Mouse (Mus musculus) stomach, postnatal 0 days (tissue): ENCODE measurements around the gene Rfc3. TPM values are rescaled to one million over a fixed set of nuclear protein-coding genes. Genes with fewer than 3 reads are reported as not detected.

ENCODE experiments used
- ATAC-seq: fragments of 200-750 bp; cut with Nextera tagmentation; 2 replicates; pipeline ENCODE4 v1.8.0; 2017; ENCODE audit not compliant: low FRiP score, low TSS enrichment
- DNase-seq: peaks from one replicate; pipeline ENCODE4 v3.0.0-alpha.2; 2016; ENCODE audit warnings: low spot score
- H3K27ac ChIP-seq: fragments of 300-500 bp; sonication (generic); replicated peaks from 2 replicates; pipeline ENCODE4 v1.5.1; 2014; ENCODE audit warnings: mild to moderate bottlenecking, control low read depth
- H3K27me3 ChIP-seq: fragments of 300-500 bp; sonication (generic); 2 replicates; pipeline ENCODE4 v1.6.1; 2014; ENCODE audit warnings: low read length; ENCODE audit not compliant: control insufficient read depth, insufficient read depth
- H3K36me3 ChIP-seq: fragments of 300-500 bp; sonication (generic); 2 replicates; pipeline ENCODE4 v1.6.1; 2014; ENCODE audit warnings: low read length, mixed read lengths; ENCODE audit not compliant: control insufficient read depth, insufficient read depth
- H3K4me1 ChIP-seq: fragments of 300-500 bp; sonication (generic); replicated peaks from 2 replicates; pipeline ENCODE4 v1.6.1; 2014; ENCODE audit warnings: antibody characterized with exemption; ENCODE audit not compliant: control insufficient read depth, insufficient read depth
- H3K4me2 ChIP-seq: fragments of 300-500 bp; sonication (generic); replicated peaks from 2 replicates; pipeline ENCODE4 v1.6.1; 2014; ENCODE audit warnings: low read depth, mild to moderate bottlenecking, control low read depth, moderate library complexity
- H3K4me3 ChIP-seq: fragments of 300-500 bp; sonication (generic); 2 replicates; pipeline ENCODE4 v1.5.1; 2014; ENCODE audit warnings: low read depth, low read length, control low read depth
- H3K9ac ChIP-seq: fragments of 300-500 bp; sonication (generic); 2 replicates; pipeline ENCODE4 v1.6.1; 2014; ENCODE audit warnings: mild to moderate bottlenecking, low read length, control low read depth, mixed read lengths
- H3K9me3 ChIP-seq: fragments of 300-500 bp; sonication (generic); 2 replicates; pipeline ENCODE4 v1.6.1; 2016; ENCODE audit warnings: low read length; ENCODE audit not compliant: control insufficient read depth
- CTCF ChIP-seq: IDR thresholded peaks from 2 replicates; pipeline ENCODE4 v1.5.1; 2016; ENCODE audit warnings: antibody characterized with exemption, low read depth, mild to moderate bottlenecking, moderate library complexity
- EP300 ChIP-seq: optimal IDR thresholded peaks from 2 replicates; pipeline ENCODE3; 2016; ENCODE audit warnings: antibody characterized with exemption
- WGBS: fragments of 180-500 bp; shearing (Covaris S2); extraction: QIAGEN DNeasy Blood & Tissue Kit; methylation state at CpG from one replicate; pipeline ENCODE4 v1.1.7; 2014; 5-methylcytosine and 5-hydroxymethylcytosine counted together
- polyA plus RNA-seq: library from polyadenylated mRNA; unstranded; fragments of >200 nt; fragmentation: Nextera tagmentation; extraction: Ambion mirVana; gene quantifications from 2 replicates; pipeline ENCODE4 v1.2.1, GENCODE M21; 2015

Rfc3 gene
- polyA plus RNA-seq, 1 experiment from 2014 or later, result 44.8 TPM

DNA sequence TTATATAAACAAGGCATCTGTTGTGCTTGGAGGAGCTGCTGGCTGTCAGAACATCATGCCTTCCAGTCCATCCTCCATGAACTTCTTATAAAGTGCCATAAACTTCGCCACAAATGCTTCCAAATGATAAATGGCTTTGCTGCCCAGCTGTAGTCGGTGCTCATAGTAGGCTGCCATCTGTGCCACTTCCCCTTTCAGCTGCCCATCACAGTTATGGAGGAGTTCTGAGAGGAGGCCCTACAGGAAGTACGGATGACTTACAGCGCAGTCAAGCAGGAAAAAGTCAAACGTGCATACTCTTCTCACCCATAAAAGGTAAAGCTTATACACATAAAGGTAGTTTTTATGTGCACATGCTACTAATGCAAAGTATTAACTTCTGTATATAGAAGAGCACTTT, 8.2 kb downstream of the Rfc3 start:
- H3K9ac ChIP-seq, result no peak overlapping the region
- no peak for DNase-seq
- whole genome bisulfite sequencing, result 76% methylated on average over 5 of the region's 5 CpGs
- no peak overlapping the region for H3K4me3 ChIP-seq
- TF ChIP-seq CTCF (no peak), EP300 (no peak)
- H3K4me2 ChIP-seq, result no peak overlapping the region
- no peak overlapping the region for H3K27ac ChIP-seq
- no peaks in the 10 kb centered on the region for H3K9me3 ChIP-seq
- no peaks in the 10 kb centered on the region for H3K27me3 ChIP-seq
- H3K4me1 ChIP-seq, result no peaks in the 10 kb centered on the region
- no peak for ATAC-seq
- peaks cover 26% of the 10 kb centered on the region for H3K36me3 ChIP-seq

DNA sequence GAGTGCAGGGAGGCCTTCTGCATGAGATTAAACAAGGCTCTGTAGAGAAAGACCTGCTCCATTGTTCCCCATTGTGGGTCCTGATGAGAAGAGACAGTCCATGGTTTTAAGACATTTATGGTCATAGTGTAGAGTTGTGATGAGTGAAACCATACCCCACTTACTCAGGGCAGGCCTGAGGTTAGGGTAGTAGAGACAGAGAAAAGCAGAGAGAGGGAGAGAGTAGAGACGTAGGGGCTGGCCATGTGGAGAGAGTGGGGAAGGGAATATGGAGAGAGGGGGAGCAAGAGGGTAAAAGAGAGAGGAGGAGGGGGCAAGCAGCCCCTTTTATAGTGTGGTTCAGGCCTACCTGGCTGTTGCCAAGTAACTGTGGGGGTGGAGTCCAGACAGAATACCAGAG, 8.9 kb downstream of the Rfc3 start:
- ATAC-seq, result no peak
- H3K4me3 ChIP-seq, result no peak overlapping the region
- no peaks in the 10 kb centered on the region for H3K4me1 ChIP-seq
- no peaks in the 10 kb centered on the region for H3K27me3 ChIP-seq
- no peak for TF ChIP-seq CTCF
- TF ChIP-seq EP300, result no peak
- H3K36me3 ChIP-seq, result peaks cover 23% of the 10 kb centered on the region
- DNase-seq, result no peak
- H3K27ac ChIP-seq, result no peak overlapping the region
- H3K9ac ChIP-seq, result no peak overlapping the region
- no peaks in the 10 kb centered on the region for H3K9me3 ChIP-seq
- no peak overlapping the region for H3K4me2 ChIP-seq
- WGBS, result 94% methylated on average over 1 of the region's 1 CpGs

DNA sequence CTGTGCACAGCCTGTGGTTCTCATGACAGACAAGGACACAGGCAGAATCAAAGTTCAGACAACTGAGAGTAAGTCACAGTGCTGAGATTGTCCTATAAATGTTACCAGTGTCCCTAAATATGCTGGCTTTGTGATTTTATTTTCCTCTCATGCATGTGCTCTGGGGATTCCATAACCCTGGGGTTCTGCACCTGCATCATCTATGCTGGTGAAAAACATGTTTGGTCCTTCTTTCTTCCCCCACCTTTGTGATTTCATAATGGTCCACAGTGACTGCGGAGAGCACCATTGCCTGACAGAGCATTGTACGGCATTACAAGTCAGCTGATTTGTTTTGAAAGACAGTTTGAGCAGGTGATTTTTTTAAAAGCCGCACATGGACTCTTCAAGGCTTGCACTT, 45.1 kb downstream of the Rfc3 start, which contains the start of gene Vmn2r18:
Gene Vmn2r18, minus strand, starts transcription at position 101 of the 400 bp plus-strand sequence.
- H3K4me3 ChIP-seq, result no peak within 1 kb of the TSS
- TF ChIP-seq EP300, result no peak
- H3K9ac ChIP-seq, result no peak within 1 kb of the TSS
- 86% methylated on average over 3 of the region's 3 CpGs for WGBS
- H3K9me3 ChIP-seq, result no peaks in the 10 kb centered on the region
- H3K36me3 ChIP-seq, result no peaks in the 10 kb centered on the region
- H3K4me1 ChIP-seq, result no peaks in the 10 kb centered on the region
- no peak within 1 kb of the TSS for H3K4me2 ChIP-seq
- DNase-seq, result no peak
- no peaks in the 10 kb centered on the region for H3K27me3 ChIP-seq
- H3K27ac ChIP-seq, result no peak within 1 kb of the TSS
- ATAC-seq, result no peak

DNA sequence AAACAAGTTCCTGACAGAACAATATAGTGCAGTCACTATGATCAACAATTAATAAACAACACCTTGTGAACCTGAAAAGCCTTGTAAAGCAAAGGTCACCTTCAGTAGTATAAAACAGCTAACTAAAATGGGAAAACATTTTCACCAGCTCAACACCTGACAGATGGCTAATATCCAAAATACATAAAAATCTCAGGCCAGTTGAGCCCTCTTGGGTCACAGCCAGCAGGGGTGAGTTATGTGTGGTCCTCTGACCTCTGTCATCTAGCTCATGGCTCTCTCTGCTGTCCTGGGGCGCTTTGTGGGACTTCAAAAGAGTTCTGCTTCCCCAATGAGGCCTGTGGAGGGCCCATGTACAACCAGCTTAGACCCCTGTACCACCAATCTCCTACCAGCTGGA, 49.3 kb downstream of the Rfc3 start:
- no peak overlapping the region for H3K9ac ChIP-seq
- no peak overlapping the region for H3K4me2 ChIP-seq
- H3K4me1 ChIP-seq, result no peaks in the 10 kb centered on the region
- H3K27ac ChIP-seq, result no peak overlapping the region
- WGBS, result 33% methylated on average over 1 of the region's 1 CpGs
- TF ChIP-seq EP300 (no peak), CTCF (no peak)
- no peak for DNase-seq
- no peaks in the 10 kb centered on the region for H3K9me3 ChIP-seq
- H3K36me3 ChIP-seq, result no peaks in the 10 kb centered on the region
- no peak overlapping the region for H3K4me3 ChIP-seq
- ATAC-seq, result no peak
- no peaks in the 10 kb centered on the region for H3K27me3 ChIP-seq

Other genes starting within 250 kb of the Rfc3 start
- gene Gm42906, start 223.1 kb downstream of the Rfc3 start, polyA plus RNA-seq, result 0.52 TPM in 1 of 2 replicates, not detected in the other
- 0.07 and 0.08 TPM in 2 replicates for gene Vmn2r18, start 45.2 kb downstream of the Rfc3 start, polyA plus RNA-seq